Mouse (Mus musculus): ENCODE data around the gene Aifm2. TPM values are rescaled to one million over a fixed set of nuclear protein-coding genes. Genes with fewer than 3 reads are reported as not detected.

The Aifm2 gene
- total RNA-seq, 2 experiments from 2014 or later: 6.7 to 10.3 TPM

GRCm38 (mm10) chr10:61751534-61752219 lies 36.6 kb downstream of the Aifm2 start:
- intact Hi-C loops (cut with DNase I): no loop called here
- Histone ChIP-seq H3K27ac (no peak overlapping the region), H3K4me3 (no peak overlapping the region)
- TF ChIP-seq CTCF (IDR thresholded peaks at IDR 0.05): no peak
- no peak for DNase-seq (ENCODE audit: extremely low spot score in 1 of 2, low spot score in 2 of 2)

GRCm38 (mm10) chr10:61753071-61753470 lies 38.0 kb downstream of the Aifm2 start:
- intact Hi-C loops (cut with DNase I): no loop called here
- no peak overlapping the region for H3K27ac ChIP-seq
- H3K4me3 ChIP-seq: no peak overlapping the region
- no peak for DNase-seq (ENCODE audit: extremely low spot score in 1 of 2, low spot score in 2 of 2)
- TF ChIP-seq CTCF (IDR thresholded peaks at IDR 0.05): no peak

- no peak overlapping the region for H3K27ac ChIP-seq
- DNase-seq (ENCODE audit: extremely low spot score in 1 of 2, low spot score in 2 of 2): no peak
- no peak for TF ChIP-seq CTCF (IDR thresholded peaks at IDR 0.05)
- no peak overlapping the region for H3K4me3 ChIP-seq
- intact Hi-C loops (cut with DNase I): no loop called here
Measured at GRCm38 (mm10) chr10:61757022-61757421, 42.0 kb downstream of the Aifm2 start.

GRCm38 (mm10) chr10:61758904-61759303 lies 43.8 kb downstream of the Aifm2 start:
- no peak overlapping the region for H3K4me3 ChIP-seq
- intact Hi-C loops (cut with DNase I): no loop called here
- DNase-seq (ENCODE audit: extremely low spot score in 1 of 2, low spot score in 2 of 2): no peak
- TF ChIP-seq CTCF (IDR thresholded peaks at IDR 0.05): no peak
- no peak overlapping the region for H3K27ac ChIP-seq

- intact Hi-C loops (cut with DNase I): no loop called here
- no peak for TF ChIP-seq CTCF (IDR thresholded peaks at IDR 0.05)
Measured at GRCm38 (mm10) chr10:61759869-61760268, 44.8 kb downstream of the Aifm2 start.

GRCm38 (mm10) chr10:61764689-61765088 lies 49.6 kb downstream of the Aifm2 start:
- TF ChIP-seq CTCF (IDR thresholded peaks at IDR 0.05): no peak
- no peak for DNase-seq (ENCODE audit: extremely low spot score in 1 of 2, low spot score in 2 of 2)
- no peak overlapping the region for H3K4me3 ChIP-seq
- intact Hi-C loops (cut with DNase I): no loop called here
- no peak overlapping the region for H3K27ac ChIP-seq

More at GRCm38 (mm10) chr10:61759869-61760268, 44.8 kb downstream of the Aifm2 start:
- Histone ChIP-seq H3K27ac (no peak overlapping the region; the same call in 1 of the 2 replicates), H3K4me3 (no peak overlapping the region)
- no peak for DNase-seq (ENCODE audit: extremely low spot score in 1 of 2, low spot score in 2 of 2)

- Histone ChIP-seq H3K27ac (no peak overlapping the region), H3K4me3 (no peak overlapping the region)
- DNase-seq (ENCODE audit: extremely low spot score in 1 of 2, low spot score in 2 of 2): no peak
- intact Hi-C loops (cut with DNase I): no loop called here
- TF ChIP-seq CTCF (IDR thresholded peaks at IDR 0.05): no peak
Measured at GRCm38 (mm10) chr10:61765558-61765957, 50.5 kb downstream of the Aifm2 start.

GRCm38 (mm10) chr10:61766806-61767205 lies 51.7 kb downstream of the Aifm2 start:
- DNase-seq (ENCODE audit: extremely low spot score in 1 of 2, low spot score in 2 of 2): no peak
- intact Hi-C loops (cut with DNase I): no loop called here
- Histone ChIP-seq H3K27ac (no peak overlapping the region), H3K4me3 (no peak overlapping the region)
- no peak for TF ChIP-seq CTCF (IDR thresholded peaks at IDR 0.05)

- Histone ChIP-seq H3K4me3 (no peak overlapping the region), H3K27ac (no peak overlapping the region)
- DNase-seq (ENCODE audit: extremely low spot score in 1 of 2, low spot score in 2 of 2): no peak
- intact Hi-C loops (cut with DNase I): no loop called here
- TF ChIP-seq CTCF (IDR thresholded peaks at IDR 0.05): no peak; the same call in 1 of the 2 replicates
Measured at GRCm38 (mm10) chr10:61781461-61782128, 66.5 kb downstream of the Aifm2 start.

GRCm38 (mm10) chr10:61782799-61783611 lies 67.9 kb downstream of the Aifm2 start:
- Histone ChIP-seq H3K27ac (peak overlapping the region; percentile 97), H3K4me3 (peak overlapping the region; percentile 95)
- peak; percentile 73 to 76 for DNase-seq (ENCODE audit: extremely low spot score in 1 of 2, low spot score in 2 of 2)
- intact Hi-C loops (cut with DNase I): no loop called here
- peak; percentile 77 for TF ChIP-seq CTCF (IDR thresholded peaks at IDR 0.05)

GRCm38 (mm10) chr10:61783621-61784251 lies 68.7 kb downstream of the Aifm2 start, which contains the start of gene H2afy2:
Gene H2afy2 (minus strand): TSS chr10:61784147.
- peak; percentile 44 for TF ChIP-seq CTCF (IDR thresholded peaks at IDR 0.05)
- Histone ChIP-seq H3K27ac (peak within 1 kb of the TSS; percentile 97), H3K4me3 (peak within 1 kb of the TSS; percentile 95)
- peak; percentile 73 to 77 for DNase-seq (ENCODE audit: extremely low spot score in 1 of 2, low spot score in 2 of 2)
- intact Hi-C loops (cut with DNase I): no loop called here

Data from left cerebral cortex, adult 2 months (tissue).